Mouse (Mus musculus): ENCODE measurements at regions not wholly inside any gene's neighbourhood (a gene's known extent, or its start where the extent isn't known, plus 50 kb on each side); places are given as distances from the start of the nearest gene placed in this dataset.

GRCm38 (mm10) chr8:49017741-49018140 lies 174.0 kb upstream of the Tenm3 start:
- no peak for DNase-seq (ENCODE audit: low read depth)

- DNase-seq (ENCODE audit: low read depth) = no peak
Observed at GRCm38 (mm10) chr8:49015701-49016100, 171.9 kb upstream of the Tenm3 start.

GRCm38 (mm10) chr8:49015200-49015599 lies 171.4 kb upstream of the Tenm3 start:
- DNase-seq (ENCODE audit: low read depth) = no peak

- no peak for DNase-seq (ENCODE audit: low read depth)
Observed at GRCm38 (mm10) chr8:49006236-49006965, 162.7 kb upstream of the Tenm3 start.

GRCm38 (mm10) chr8:48981667-48982066 lies 137.9 kb upstream of the Tenm3 start:
- DNase-seq (ENCODE audit: low read depth) = no peak

- no peak for DNase-seq (ENCODE audit: low read depth)
Observed at GRCm38 (mm10) chr8:48980755-48981154, 137.0 kb upstream of the Tenm3 start.

GRCm38 (mm10) chr8:48970655-48971054 lies 126.9 kb upstream of the Tenm3 start:
- DNase-seq (ENCODE audit: low read depth) = no peak

GRCm38 (mm10) chr8:48964929-48965328 lies 121.2 kb upstream of the Tenm3 start:
- no peak for DNase-seq (ENCODE audit: low read depth)

- no peak for DNase-seq (ENCODE audit: low read depth)
Observed at GRCm38 (mm10) chr8:48957614-48958013, 113.9 kb upstream of the Tenm3 start.

GRCm38 (mm10) chr8:48951412-48951811 lies 107.7 kb upstream of the Tenm3 start:
- DNase-seq (ENCODE audit: low read depth) = no peak

- DNase-seq (ENCODE audit: low read depth) = no peak
Observed at GRCm38 (mm10) chr8:48944177-48944576, 100.4 kb upstream of the Tenm3 start.

- DNase-seq (ENCODE audit: low read depth) = no peak
Observed at GRCm38 (mm10) chr8:48937144-48937543, 93.4 kb upstream of the Tenm3 start.

GRCm38 (mm10) chr8:48927135-48927534 lies 83.4 kb upstream of the Tenm3 start:
- no peak for DNase-seq (ENCODE audit: low read depth)

- DNase-seq (ENCODE audit: low read depth) = no peak
Observed at GRCm38 (mm10) chr8:48915275-48915674, 71.5 kb upstream of the Tenm3 start.

- DNase-seq (ENCODE audit: low read depth) = no peak
Observed at GRCm38 (mm10) chr8:48912842-48913241, 69.1 kb upstream of the Tenm3 start.

GRCm38 (mm10) chr8:48901668-48902406 lies 58.1 kb upstream of the Tenm3 start:
- DNase-seq (ENCODE audit: low read depth) = no peak

- no peak for DNase-seq (ENCODE audit: low read depth)
Observed at GRCm38 (mm10) chr8:48896687-48897086, 52.9 kb upstream of the Tenm3 start.

- DNase-seq (ENCODE audit: low read depth) = no peak
Observed at GRCm38 (mm10) chr8:48896251-48896650, 52.5 kb upstream of the Tenm3 start.

- DNase-seq (ENCODE audit: low read depth) = no peak
Observed at GRCm38 (mm10) chr8:48895586-48895985, 51.8 kb upstream of the Tenm3 start.

All from fibroblast of lung, adult 2 months (primary cell).